Mouse (Mus musculus) neural tube, embryonic 13.5 days (tissue): ENCODE measurements at regions not wholly inside any gene's neighbourhood (a gene's known extent, or its start where the extent isn't known, plus 50 kb on each side); places are given as distances from the start of the nearest gene placed in this dataset.

Experiments used
- ATAC-seq: fragments of 200-750 bp; cut with Nextera tagmentation; 2 replicates; pipeline ENCODE4 v1.8.0; 2017; ENCODE audit warnings: low read depth, mild to moderate bottlenecking, moderate TSS enrichment, moderate library complexity
- H3K27ac ChIP-seq: fragments of 300-500 bp; sonication (generic); replicated peaks from 2 replicates; pipeline ENCODE4 v1.5.1; 2015; ENCODE audit warnings: moderate library complexity, mild to moderate bottlenecking, inconsistent platforms
- H3K27me3 ChIP-seq: fragments of 300-500 bp; sonication (generic); 2 replicates; pipeline ENCODE4 v1.6.1; 2015; ENCODE audit warnings: mild to moderate bottlenecking, inconsistent platforms
- H3K36me3 ChIP-seq: fragments of 300-500 bp; sonication (generic); 2 replicates; pipeline ENCODE4 v1.6.1; 2015; ENCODE audit warnings: mild to moderate bottlenecking, inconsistent platforms
- H3K4me1 ChIP-seq: fragments of 300-500 bp; sonication (generic); replicated peaks from 2 replicates; pipeline ENCODE4 v1.6.1; 2015; ENCODE audit warnings: inconsistent platforms
- H3K4me2 ChIP-seq: fragments of 300-500 bp; sonication (generic); 2 replicates; pipeline ENCODE4 v1.6.1; 2015; ENCODE audit warnings: inconsistent platforms, mild to moderate bottlenecking, moderate library complexity
- H3K4me3 ChIP-seq: fragments of 300-500 bp; sonication (generic); 2 replicates; pipeline ENCODE4 v1.5.1; 2015; ENCODE audit warnings: mild to moderate bottlenecking, inconsistent platforms
- H3K9ac ChIP-seq: fragments of 300-500 bp; sonication (generic); 2 replicates; pipeline ENCODE4 v1.6.1; 2015; ENCODE audit warnings: moderate library complexity, mild to moderate bottlenecking, inconsistent platforms
- H3K9me3 ChIP-seq: fragments of 300-500 bp; sonication (generic); 2 replicates; pipeline ENCODE4 v1.6.1; 2016; ENCODE audit warnings: inconsistent platforms
- WGBS: fragments of 180-500 bp; shearing (Covaris S2); methylation state at CpG from one replicate; pipeline ENCODE4 v1.1.7; 2015; 5-methylcytosine and 5-hydroxymethylcytosine counted together

DNA sequence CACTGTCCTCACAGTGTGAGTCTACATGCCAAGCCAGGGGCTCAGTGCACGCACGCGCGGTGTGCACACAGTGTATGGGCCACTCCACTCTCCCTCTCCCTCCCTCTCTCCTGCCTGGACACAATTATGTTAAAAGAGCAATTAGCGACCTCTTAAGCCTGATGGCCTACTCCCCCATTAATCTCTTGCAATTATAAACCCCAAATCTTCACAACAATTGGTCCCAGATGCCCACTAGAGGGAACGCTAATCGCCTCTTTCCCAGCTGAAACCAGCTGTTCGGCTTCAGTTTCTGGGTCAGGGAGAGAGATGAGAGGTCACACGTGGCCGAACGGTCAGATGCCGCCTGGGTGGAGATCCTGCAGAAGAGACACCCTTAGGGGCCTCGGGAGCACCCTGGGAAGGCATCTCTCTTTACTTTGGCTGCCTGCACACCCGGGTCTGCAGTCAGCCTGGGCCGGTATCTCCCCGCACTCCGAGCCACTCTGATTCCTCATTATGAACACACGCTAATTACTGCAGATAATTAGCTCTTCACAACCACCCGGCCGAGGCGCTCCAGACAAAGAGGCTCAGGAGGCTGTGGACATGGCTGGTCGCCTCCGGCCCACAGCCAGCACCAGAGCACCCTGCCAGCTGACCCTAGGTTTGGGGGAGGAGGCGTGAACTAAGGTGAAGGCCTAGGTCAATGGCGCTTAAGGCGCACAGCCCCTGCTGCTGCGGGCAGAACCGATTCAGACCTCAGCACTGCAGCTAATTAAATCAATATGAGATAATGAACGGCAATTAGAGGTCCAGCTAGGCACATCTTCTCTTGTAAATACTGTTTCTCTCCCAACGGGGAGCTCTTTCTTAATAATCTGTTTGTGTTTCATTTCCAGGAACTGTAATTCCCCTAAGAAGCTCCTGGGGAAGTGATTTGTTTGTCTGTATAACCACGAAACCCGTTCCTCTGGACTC lies 250.3 kb downstream of the Cryba4 start:
- 10% methylated on average over 32 of the region's 32 CpGs for WGBS
- Histone ChIP-seq H3K27ac (peak overlapping the region; percentile 86), H3K9ac (peak overlapping the region; percentile 34; the same call in 1 of the 2 replicates), H3K4me2 (peak overlapping the region; percentile 33), H3K36me3 (no peaks in the 10 kb centered on the region), H3K4me3 (no peak overlapping the region), H3K9me3 (peaks cover 9% of the 10 kb centered on the region; the same call in 1 of the 2 replicates), H3K4me1 (peaks cover 30% of the 10 kb centered on the region), H3K27me3 (peaks cover 32% of the 10 kb centered on the region)
- peak; percentile 83 for ATAC-seq

DNA sequence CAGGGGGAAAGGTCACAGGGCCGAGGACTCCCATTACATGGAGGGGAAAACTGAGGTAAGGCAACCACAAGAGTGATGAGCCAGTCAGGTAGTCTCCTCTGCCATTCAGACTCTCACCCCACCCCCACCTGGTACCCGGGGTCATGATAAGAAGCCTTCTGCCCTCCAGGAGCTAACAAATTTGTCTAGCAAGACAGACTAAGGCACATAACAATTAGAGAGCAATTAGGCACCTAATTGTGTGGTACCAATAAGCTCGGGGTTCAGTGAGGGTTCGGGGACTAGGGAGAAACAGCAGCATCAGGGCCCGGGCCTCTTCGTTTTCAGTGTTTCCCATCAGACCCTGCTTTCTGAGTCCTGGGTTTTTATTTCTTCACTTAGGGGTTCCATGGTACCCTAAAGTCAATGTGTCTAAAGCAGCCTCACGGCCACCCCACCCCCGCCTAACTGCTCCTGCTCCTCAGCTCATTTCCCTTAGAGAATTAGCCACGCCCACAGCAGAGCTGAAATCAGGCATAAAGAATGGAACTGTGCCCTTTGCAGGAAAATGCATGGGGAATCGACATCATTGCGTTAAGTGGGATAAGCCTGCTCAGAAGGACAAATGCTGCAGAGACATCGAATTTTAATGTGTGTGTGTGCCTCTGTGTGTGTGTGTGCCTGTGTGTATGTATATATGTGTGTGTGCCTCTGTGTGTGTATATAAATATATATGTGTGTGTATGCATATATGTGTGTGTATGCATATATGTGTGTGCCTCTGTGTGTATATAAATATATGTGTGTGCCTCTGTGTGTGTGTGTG lies 249.3 kb downstream of the Cryba4 start:
- H3K27me3 ChIP-seq: peaks cover 27% of the 10 kb centered on the region
- H3K9ac ChIP-seq: no peak overlapping the region
- H3K4me3 ChIP-seq: no peak overlapping the region
- peaks cover 11% of the 10 kb centered on the region; the same call in 1 of the 2 replicates for H3K9me3 ChIP-seq
- ATAC-seq: 0 out of 2 replicates have a peak, but pooled peaks have one; percentile 4
- H3K4me1 ChIP-seq: peaks cover 29% of the 10 kb centered on the region
- H3K4me2 ChIP-seq: no peak overlapping the region
- WGBS: 30% methylated on average over 12 of the region's 12 CpGs
- peak overlapping the region; percentile 86 for H3K27ac ChIP-seq
- no peaks in the 10 kb centered on the region for H3K36me3 ChIP-seq

DNA sequence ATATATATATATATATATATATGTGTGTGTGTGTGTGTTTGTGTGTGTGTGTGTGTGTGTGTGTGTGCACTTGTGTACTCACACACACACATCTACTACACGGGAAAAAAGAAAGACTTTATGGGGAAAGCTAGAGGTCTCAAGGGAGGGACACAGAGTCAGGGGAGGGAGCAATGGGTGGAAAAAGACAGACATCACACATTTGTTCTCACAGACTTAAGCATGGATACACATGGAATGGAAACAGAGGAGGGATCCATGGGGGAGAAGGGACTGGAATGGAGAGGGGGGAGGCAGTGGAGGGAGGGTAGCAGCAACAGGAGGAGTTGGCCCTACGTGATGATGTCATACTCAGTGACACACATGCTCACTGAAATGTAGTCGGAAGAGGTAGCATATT lies 248.3 kb downstream of the Cryba4 start:
- H3K4me2 ChIP-seq: no peak overlapping the region
- WGBS: 76% methylated on average over 3 of the region's 3 CpGs
- no peak for ATAC-seq

DNA sequence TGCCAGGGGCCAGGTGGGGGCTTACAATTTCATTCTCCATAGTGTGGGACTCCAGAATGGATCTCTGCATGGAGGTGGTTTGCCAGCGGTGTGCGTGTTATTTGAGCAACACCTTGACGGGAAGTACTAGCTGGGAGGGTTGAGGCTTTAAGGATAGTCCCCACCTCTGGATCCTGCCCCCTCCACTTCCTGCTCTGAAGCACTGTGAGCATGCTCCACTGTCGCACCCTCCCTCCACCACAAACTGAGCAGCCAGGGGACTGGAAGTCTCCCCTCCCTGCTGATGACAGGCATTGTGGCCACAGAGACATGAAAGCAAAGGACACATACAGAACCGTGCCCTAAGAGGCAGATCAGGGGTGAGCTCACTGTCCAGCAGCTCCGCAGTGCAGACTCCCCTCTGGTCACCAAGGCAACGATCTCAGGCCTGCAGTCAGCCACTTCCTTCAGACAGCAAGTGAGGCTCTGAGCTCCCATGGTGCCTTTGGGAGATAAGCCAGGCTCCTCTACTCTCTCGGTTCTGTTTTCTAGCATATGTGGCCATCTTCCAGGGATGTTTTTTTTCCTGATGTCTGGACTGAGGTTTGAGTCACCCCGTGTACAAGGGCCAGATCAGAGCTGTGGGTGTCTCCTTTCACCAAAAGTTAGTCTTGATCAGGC lies 239.7 kb downstream of the Cryba4 start:
- Histone ChIP-seq H3K27me3 (peaks cover 18% of the 10 kb centered on the region), H3K4me2 (no peak overlapping the region), H3K9me3 (no peaks in the 10 kb centered on the region), H3K9ac (no peak overlapping the region), H3K36me3 (no peaks in the 10 kb centered on the region), H3K27ac (no peak overlapping the region), H3K4me1 (peaks cover 19% of the 10 kb centered on the region), H3K4me3 (no peak overlapping the region)
- WGBS: 22% methylated on average over 9 of the region's 9 CpGs
- ATAC-seq: peak; percentile 62

More for the DNA sequence above, 248.3 kb downstream of the Cryba4 start:
- H3K27ac ChIP-seq: no peak overlapping the region
- H3K36me3 ChIP-seq: no peaks in the 10 kb centered on the region
- peaks cover 21% of the 10 kb centered on the region for H3K27me3 ChIP-seq
- peaks cover 11% of the 10 kb centered on the region; the same call in 1 of the 2 replicates for H3K9me3 ChIP-seq
- peaks cover 29% of the 10 kb centered on the region for H3K4me1 ChIP-seq
- H3K4me3 ChIP-seq: no peak overlapping the region
- H3K9ac ChIP-seq: no peak overlapping the region

DNA sequence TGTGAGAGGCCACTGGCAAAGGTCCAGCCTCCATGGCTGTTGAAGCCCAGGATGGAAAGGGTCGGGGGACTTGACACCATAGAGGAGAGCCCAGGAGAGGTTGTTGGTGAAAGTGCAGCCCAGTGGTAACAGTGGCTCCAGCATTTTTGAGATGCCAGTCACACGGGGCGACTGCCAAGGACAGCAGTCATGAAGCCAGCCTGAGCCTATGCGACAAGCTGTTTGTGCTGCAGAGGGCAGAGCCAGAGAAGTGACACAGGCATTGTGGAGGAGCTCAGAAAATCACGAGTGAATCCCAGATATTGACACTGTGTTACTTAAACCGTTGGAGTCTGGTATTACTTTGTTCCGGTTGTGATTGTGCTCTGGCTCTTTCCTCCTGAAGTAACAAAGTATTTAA lies 233.4 kb downstream of the Cryba4 start:
- Histone ChIP-seq H3K27me3 (peaks cover 13% of the 10 kb centered on the region), H3K4me1 (peaks cover 5% of the 10 kb centered on the region; the same call in 1 of the 2 replicates), H3K27ac (no peak overlapping the region), H3K36me3 (no peaks in the 10 kb centered on the region), H3K9me3 (no peaks in the 10 kb centered on the region), H3K4me2 (no peak overlapping the region), H3K4me3 (no peak overlapping the region), H3K9ac (no peak overlapping the region)
- 79% methylated on average over 7 of the region's 7 CpGs for WGBS
- no peak for ATAC-seq

DNA sequence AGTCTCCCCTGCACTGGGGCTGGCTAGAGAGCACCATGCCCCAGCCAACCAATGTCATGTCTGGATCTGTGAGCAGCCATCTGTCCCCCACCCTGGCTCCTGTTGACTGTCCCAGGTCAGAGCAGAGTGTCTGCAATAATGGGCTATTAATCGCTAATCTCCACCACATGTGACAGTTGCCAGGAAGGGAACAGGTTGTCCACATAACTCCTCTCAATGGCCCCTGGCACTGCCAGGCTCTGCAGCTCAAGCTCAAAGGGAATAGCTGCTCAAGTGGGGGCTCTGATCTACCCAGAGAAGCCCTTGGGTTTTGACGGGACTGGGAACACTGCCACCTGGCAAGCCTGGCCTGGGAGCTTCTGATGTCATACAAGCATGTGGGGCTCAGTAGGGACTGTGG lies 231.4 kb downstream of the Cryba4 start:
- no peaks in the 10 kb centered on the region for H3K9me3 ChIP-seq
- H3K4me3 ChIP-seq: no peak overlapping the region
- no peaks in the 10 kb centered on the region for H3K4me1 ChIP-seq
- H3K9ac ChIP-seq: no peak overlapping the region
- H3K36me3 ChIP-seq: no peaks in the 10 kb centered on the region
- no peak overlapping the region for H3K27ac ChIP-seq
- H3K4me2 ChIP-seq: no peak overlapping the region
- WGBS: 63% methylated on average over 2 of the region's 2 CpGs
- peaks cover 16% of the 10 kb centered on the region for H3K27me3 ChIP-seq
- peak; percentile 36; the same call in 1 of the 2 replicates for ATAC-seq

DNA sequence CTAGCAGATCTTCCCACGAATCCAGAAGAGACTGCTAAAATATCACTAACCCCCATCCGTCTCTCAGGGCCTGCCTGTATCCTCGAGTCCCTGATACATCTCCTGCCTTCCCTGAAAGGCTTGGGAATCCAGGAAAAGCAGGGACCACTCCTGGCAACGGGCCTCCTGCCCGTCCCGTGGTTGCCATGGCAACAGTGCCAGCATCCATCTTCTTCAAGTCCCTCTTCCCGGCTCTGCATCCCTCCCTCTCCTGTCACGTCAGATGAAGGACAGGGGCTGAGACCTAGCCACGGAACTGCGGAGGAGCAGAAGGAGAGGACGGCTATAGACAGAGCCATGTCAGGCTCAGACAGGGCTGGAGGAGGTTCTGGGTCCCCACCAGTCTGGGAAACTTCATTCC lies 222.4 kb downstream of the Cryba4 start:
- peaks cover 18% of the 10 kb centered on the region for H3K4me1 ChIP-seq
- peaks cover 23% of the 10 kb centered on the region for H3K27me3 ChIP-seq
- H3K9ac ChIP-seq: no peak overlapping the region
- no peak overlapping the region for H3K4me3 ChIP-seq
- peak overlapping the region; percentile 68 for H3K27ac ChIP-seq
- H3K4me2 ChIP-seq: no peak overlapping the region
- 21% methylated on average over 11 of the region's 11 CpGs for WGBS
- H3K9me3 ChIP-seq: no peaks in the 10 kb centered on the region
- H3K36me3 ChIP-seq: no peaks in the 10 kb centered on the region
- peak; percentile 71 for ATAC-seq

DNA sequence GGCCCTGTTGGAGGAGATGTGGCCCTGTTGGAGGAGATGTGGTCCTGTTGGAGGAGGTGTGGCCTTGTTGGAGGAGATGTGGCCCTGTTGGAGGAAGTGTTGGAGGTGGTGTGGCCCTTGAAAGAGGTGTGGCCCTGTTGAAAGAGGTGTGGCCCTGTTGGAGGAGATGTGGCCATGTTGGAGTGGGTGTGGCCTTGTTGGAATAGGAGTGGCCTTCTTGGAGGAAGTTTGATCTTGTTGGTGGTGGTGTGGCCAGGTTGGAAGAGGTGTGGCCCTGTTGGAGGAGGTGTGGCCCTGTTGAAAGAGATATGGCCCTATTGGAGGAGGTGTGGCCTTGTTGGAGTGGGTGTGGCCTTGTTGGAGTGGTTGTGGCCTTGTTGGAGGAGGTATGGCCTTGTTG lies 220.3 kb downstream of the Cryba4 start:
- no peak overlapping the region for H3K27ac ChIP-seq
- no peaks in the 10 kb centered on the region for H3K9me3 ChIP-seq
- no peak for ATAC-seq
- no peak overlapping the region for H3K9ac ChIP-seq
- H3K4me3 ChIP-seq: no peak overlapping the region
- no peaks in the 10 kb centered on the region for H3K36me3 ChIP-seq
- H3K27me3 ChIP-seq: peaks cover 23% of the 10 kb centered on the region
- H3K4me1 ChIP-seq: peaks cover 31% of the 10 kb centered on the region
- H3K4me2 ChIP-seq: no peak overlapping the region

DNA sequence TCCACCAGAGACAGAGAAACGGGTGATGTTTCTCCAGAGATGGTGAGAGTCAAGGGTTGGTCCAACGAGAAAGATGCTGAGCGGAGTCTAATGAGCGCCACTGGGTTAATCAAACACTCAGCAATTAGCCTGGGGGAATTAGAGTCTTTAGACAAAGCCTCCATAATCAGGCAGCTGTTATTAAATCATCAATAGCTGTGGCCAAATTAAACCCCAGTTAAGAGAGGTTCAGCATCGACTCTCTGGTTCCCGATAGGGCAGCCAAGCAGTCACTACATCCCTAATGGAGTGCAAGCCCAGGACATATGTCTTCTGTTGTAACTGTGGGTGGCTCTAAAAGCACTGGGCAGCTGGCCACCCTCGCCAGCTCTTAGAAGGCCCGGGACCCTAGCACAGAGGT lies 216.9 kb downstream of the Cryba4 start:
- Histone ChIP-seq H3K4me2 (no peak overlapping the region), H3K4me1 (peaks cover 30% of the 10 kb centered on the region), H3K36me3 (no peaks in the 10 kb centered on the region), H3K27ac (no peak overlapping the region), H3K9me3 (no peaks in the 10 kb centered on the region), H3K4me3 (no peak overlapping the region), H3K9ac (no peak overlapping the region), H3K27me3 (peaks cover 14% of the 10 kb centered on the region; the same call in 1 of the 2 replicates)
- 41% methylated on average over 8 of the region's 8 CpGs for WGBS
- ATAC-seq: no peak

DNA sequence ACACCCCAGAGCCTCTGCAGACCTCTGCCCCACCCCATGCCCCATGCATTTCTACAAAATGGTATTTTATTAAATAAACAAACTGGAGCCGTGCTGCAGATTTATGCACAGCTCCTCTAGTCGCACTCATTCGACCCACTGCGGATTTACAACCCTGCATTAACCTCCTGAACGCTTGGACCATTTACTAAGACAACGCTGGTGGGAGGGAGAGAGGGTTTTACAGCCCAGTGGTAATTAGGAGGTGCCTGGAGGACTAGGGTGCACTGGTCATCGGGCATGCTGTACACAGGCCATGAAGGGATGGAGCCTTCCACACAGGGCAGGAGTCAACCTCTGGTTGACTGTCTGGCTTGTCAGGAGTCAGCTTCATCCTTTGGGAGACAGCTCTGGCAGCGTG lies 215.2 kb downstream of the Cryba4 start:
- 14% methylated on average over 8 of the region's 8 CpGs for WGBS
- Histone ChIP-seq H3K27ac (no peak overlapping the region), H3K9ac (no peak overlapping the region), H3K36me3 (no peaks in the 10 kb centered on the region), H3K9me3 (no peaks in the 10 kb centered on the region), H3K27me3 (peaks cover 14% of the 10 kb centered on the region; the same call in 1 of the 2 replicates), H3K4me3 (no peak overlapping the region), H3K4me1 (peaks cover 45% of the 10 kb centered on the region), H3K4me2 (no peak overlapping the region)
- no peak for ATAC-seq

DNA sequence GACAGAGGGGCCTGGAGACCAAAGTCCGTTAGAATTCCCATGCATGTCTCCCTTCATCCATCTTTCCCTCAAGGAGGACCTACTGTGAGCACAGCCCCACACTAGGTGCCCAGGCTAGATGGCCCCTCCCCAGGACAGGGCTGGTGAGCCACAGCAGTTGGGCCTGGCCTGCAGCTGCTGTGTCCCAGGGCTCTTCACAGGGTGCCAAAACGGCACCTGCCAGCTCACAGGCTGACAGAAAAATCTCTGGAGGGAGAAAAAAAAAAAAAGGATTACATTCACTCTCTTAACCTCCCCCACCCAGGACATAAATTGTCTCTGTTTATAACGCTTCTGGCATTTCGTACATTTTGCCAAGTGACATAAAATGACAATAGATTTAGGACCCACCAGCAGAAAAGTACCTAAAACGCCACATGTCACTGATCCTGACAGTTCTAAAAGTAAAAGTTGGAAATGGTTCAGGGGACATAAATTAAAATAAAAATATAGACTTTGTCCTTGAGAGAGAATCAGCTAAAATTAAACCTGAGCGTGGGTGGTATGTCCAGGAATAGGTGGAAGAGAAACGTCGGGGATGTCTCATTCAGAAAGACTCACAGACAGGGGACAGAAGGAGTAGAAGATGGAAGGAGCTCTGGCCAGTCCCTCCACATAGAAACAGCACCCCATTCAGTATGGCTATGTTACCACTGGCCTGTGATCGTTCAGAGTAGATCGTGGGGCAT lies 212.5 kb downstream of the Cryba4 start:
- Histone ChIP-seq H3K27me3 (no peaks in the 10 kb centered on the region), H3K27ac (0 out of 2 replicates have a peak overlapping the region, but pooled peaks have one; percentile 3), H3K36me3 (no peaks in the 10 kb centered on the region), H3K4me2 (no peak overlapping the region), H3K4me3 (no peak overlapping the region), H3K9ac (no peak overlapping the region), H3K4me1 (peaks cover 53% of the 10 kb centered on the region), H3K9me3 (no peaks in the 10 kb centered on the region)
- 52% methylated on average over 10 of the region's 10 CpGs for WGBS
- no peak for ATAC-seq
